Mouse (Mus musculus): ENCODE data around the gene Ak5.

- TF ChIP-seq CTCF (IDR thresholded peaks at IDR 0.05; ENCODE audit: control insufficient read depth, insufficient read depth, insufficient read length), result no peak
- no peak for TF ChIP-seq MYOD1 (IDR thresholded peaks at IDR 0.05; ENCODE audit: control insufficient read depth, insufficient read length, low read depth)
- TF ChIP-seq CEBPB (IDR thresholded peaks at IDR 0.05; ENCODE audit: low read depth), result no peak
- no peak for TF ChIP-seq USF1 (IDR thresholded peaks at IDR 0.05; ENCODE audit: low read depth)
- no peak for TF ChIP-seq MAX (IDR thresholded peaks at IDR 0.05)
- TF ChIP-seq FOSL1 (IDR thresholded peaks at IDR 0.05; ENCODE audit: insufficient read depth, low read length, poor library complexity, severe bottlenecking), result no peak
- TF ChIP-seq MYOG (IDR thresholded peaks at IDR 0.05; ENCODE audit: control insufficient read depth, extremely low read depth, insufficient read length), result no peak
Observed at GRCm38 (mm10) chr3:152550031-152550430, 118.1 kb downstream of the Ak5 start.
